Mouse (Mus musculus) intestine, embryonic 15.5 days (tissue): ENCODE data around the gene Socs4. TPM values are rescaled to one million over a fixed set of nuclear protein-coding genes. Genes with fewer than 3 reads are reported as not detected.

Source experiments
- ATAC-seq: fragments of 200-750 bp; cut with Nextera tagmentation; 2 replicates; pipeline ENCODE4 v1.8.0; 2017; ENCODE audit warnings: moderate TSS enrichment, moderate library complexity
- H3K27ac ChIP-seq: fragments of 300-500 bp; sonication (generic); 2 replicates; pipeline ENCODE4 v1.5.1; 2015; ENCODE audit warnings: mild to moderate bottlenecking, inconsistent platforms
- H3K27me3 ChIP-seq: fragments of 300-500 bp; sonication (generic); replicated peaks from 2 replicates; pipeline ENCODE4 v1.6.1; 2015; ENCODE audit warnings: inconsistent platforms
- H3K36me3 ChIP-seq: fragments of 300-500 bp; sonication (generic); 2 replicates; pipeline ENCODE4 v1.6.1; 2015; ENCODE audit warnings: inconsistent platforms
- H3K4me1 ChIP-seq: fragments of 300-500 bp; sonication (generic); replicated peaks from 2 replicates; pipeline ENCODE4 v1.6.1; 2015; ENCODE audit warnings: inconsistent platforms
- H3K4me2 ChIP-seq: fragments of 300-500 bp; sonication (generic); replicated peaks from 2 replicates; pipeline ENCODE4 v1.6.1; 2015; ENCODE audit warnings: mild to moderate bottlenecking, inconsistent platforms
- H3K4me3 ChIP-seq: fragments of 300-500 bp; sonication (generic); replicated peaks from 2 replicates; pipeline ENCODE4 v1.5.1; 2015; ENCODE audit warnings: inconsistent platforms
- H3K9ac ChIP-seq: fragments of 300-500 bp; sonication (generic); 2 replicates; pipeline ENCODE4 v1.6.1; 2015; ENCODE audit warnings: inconsistent platforms
- H3K9me3 ChIP-seq: fragments of 300-500 bp; sonication (generic); 2 replicates; pipeline ENCODE4 v1.6.1; 2016; ENCODE audit warnings: inconsistent platforms
- WGBS: fragments of 180-500 bp; shearing (Covaris S2); methylation state at CpG from one replicate; pipeline ENCODE4 v1.1.7; 2015; 5-methylcytosine and 5-hydroxymethylcytosine counted together
- polyA plus RNA-seq: library from polyadenylated mRNA; unstranded; fragments of >200 nt; fragmentation: Nextera tagmentation; extraction: Ambion mirVana; gene quantifications from 2 replicates; pipeline ENCODE4 v1.2.1, GENCODE M21; 2015

The Socs4 gene
- polyA plus RNA-seq, 1 experiment from 2014 or later = 4.8 TPM

GRCm38 (mm10) chr14:47294136-47294535 lies 17.4 kb downstream of the Socs4 start:
- no peak overlapping the region for H3K27ac ChIP-seq
- H3K4me2 ChIP-seq = no peak overlapping the region
- H3K4me3 ChIP-seq = no peak overlapping the region
- no peaks in the 10 kb centered on the region for H3K27me3 ChIP-seq
- ATAC-seq = no peak
- no peaks in the 10 kb centered on the region for H3K9me3 ChIP-seq
- WGBS = 35% methylated on average over 4 of the region's 4 CpGs
- H3K36me3 ChIP-seq = peaks cover 11% of the 10 kb centered on the region; the same call in 1 of the 2 replicates
- no peaks in the 10 kb centered on the region for H3K4me1 ChIP-seq
- no peak overlapping the region for H3K9ac ChIP-seq

- peak overlapping the region; percentile 3; the same call in 1 of the 2 replicates for H3K27ac ChIP-seq
Measured at GRCm38 (mm10) chr14:47296232-47296631, 19.5 kb downstream of the Socs4 start.

GRCm38 (mm10) chr14:47297785-47298407 lies 21.2 kb downstream of the Socs4 start, which contains the start of gene Mapk1ip1l:
Mapk1ip1l (plus strand) TSS chr14:47298266.
- no peaks in the 10 kb centered on the region for H3K9me3 ChIP-seq
- peak; percentile 85 for ATAC-seq
- H3K36me3 ChIP-seq = no peaks in the 10 kb centered on the region
- WGBS = under 1% methylated on average over 34 of the region's 34 CpGs
- peak within 1 kb of the TSS; percentile 90 for H3K27ac ChIP-seq
- H3K4me1 ChIP-seq = peaks cover 11% of the 10 kb centered on the region; the same call in 1 of the 2 replicates
- H3K27me3 ChIP-seq = no peaks in the 10 kb centered on the region
- H3K9ac ChIP-seq = peak within 1 kb of the TSS; percentile 88
- peak within 1 kb of the TSS; percentile 74 for H3K4me3 ChIP-seq
- peak within 1 kb of the TSS; percentile 61 for H3K4me2 ChIP-seq

More at GRCm38 (mm10) chr14:47296232-47296631, 19.5 kb downstream of the Socs4 start:
- H3K4me1 ChIP-seq = peaks cover 9% of the 10 kb centered on the region; the same call in 1 of the 2 replicates
- WGBS = 52% methylated on average over 2 of the region's 2 CpGs
- no peaks in the 10 kb centered on the region for H3K9me3 ChIP-seq
- 0 out of 2 replicates have a peak overlapping the region, but pooled peaks have one; percentile 9 for H3K4me2 ChIP-seq
- H3K9ac ChIP-seq = no peak overlapping the region
- no peaks in the 10 kb centered on the region for H3K36me3 ChIP-seq
- H3K4me3 ChIP-seq = no peak overlapping the region
- no peaks in the 10 kb centered on the region for H3K27me3 ChIP-seq
- peak; percentile 70 for ATAC-seq

GRCm38 (mm10) chr14:47298408-47298792 lies 21.7 kb downstream of the Socs4 start:
- peak overlapping the region; percentile 88 for H3K9ac ChIP-seq
- H3K27ac ChIP-seq = peak overlapping the region; percentile 90
- whole genome bisulfite sequencing = 0% methylated on average over 36 of the region's 38 CpGs
- H3K27me3 ChIP-seq = no peaks in the 10 kb centered on the region
- peak; percentile 71 for ATAC-seq
- peak overlapping the region; percentile 61 for H3K4me2 ChIP-seq
- no peaks in the 10 kb centered on the region for H3K9me3 ChIP-seq
- H3K36me3 ChIP-seq = no peaks in the 10 kb centered on the region
- H3K4me3 ChIP-seq = peak overlapping the region; percentile 74
- H3K4me1 ChIP-seq = peaks cover 12% of the 10 kb centered on the region; the same call in 1 of the 2 replicates

GRCm38 (mm10) chr14:47298819-47299261 lies 22.1 kb downstream of the Socs4 start:
- Histone ChIP-seq H3K27ac (peak overlapping the region; percentile 90), H3K27me3 (no peaks in the 10 kb centered on the region), H3K9ac (peak overlapping the region; percentile 88), H3K36me3 (no peaks in the 10 kb centered on the region), H3K9me3 (no peaks in the 10 kb centered on the region), H3K4me1 (peaks cover 12% of the 10 kb centered on the region; the same call in 1 of the 2 replicates), H3K4me2 (peak overlapping the region; percentile 61), H3K4me3 (peak overlapping the region; percentile 74)
- peak; percentile 22 for ATAC-seq
- WGBS = under 1% methylated on average over 15 of the region's 15 CpGs

GRCm38 (mm10) chr14:47302885-47303680 lies 26.4 kb downstream of the Socs4 start:
- Histone ChIP-seq H3K9me3 (no peaks in the 10 kb centered on the region), H3K36me3 (0 out of 2 replicates have a peak, but pooled peaks cover 3% of the 10 kb centered on the region), H3K27ac (no peak overlapping the region; the same call in 1 of the 2 replicates), H3K9ac (no peak overlapping the region), H3K4me2 (no peak overlapping the region), H3K4me1 (peaks cover 16% of the 10 kb centered on the region), H3K27me3 (no peaks in the 10 kb centered on the region), H3K4me3 (no peak overlapping the region)
- 76% methylated on average over 14 of the region's 14 CpGs for WGBS
- ATAC-seq = no peak

GRCm38 (mm10) chr14:47304814-47305405 lies 28.2 kb downstream of the Socs4 start:
- H3K4me2 ChIP-seq = no peak overlapping the region
- peaks cover 13% of the 10 kb centered on the region for H3K4me1 ChIP-seq
- H3K4me3 ChIP-seq = no peak overlapping the region
- no peak overlapping the region for H3K9ac ChIP-seq
- H3K27me3 ChIP-seq = no peaks in the 10 kb centered on the region
- no peak for ATAC-seq
- peaks cover 3% of the 10 kb centered on the region; the same call in 1 of the 2 replicates for H3K36me3 ChIP-seq
- 87% methylated on average over 6 of the region's 6 CpGs for WGBS
- H3K27ac ChIP-seq = no peak overlapping the region
- H3K9me3 ChIP-seq = no peaks in the 10 kb centered on the region

GRCm38 (mm10) chr14:47305933-47306332 lies 29.2 kb downstream of the Socs4 start:
- no peak for ATAC-seq
- no peak overlapping the region for H3K9ac ChIP-seq
- no peaks in the 10 kb centered on the region for H3K9me3 ChIP-seq
- peaks cover 7% of the 10 kb centered on the region; the same call in 1 of the 2 replicates for H3K4me1 ChIP-seq
- H3K27ac ChIP-seq = no peak overlapping the region
- no peak overlapping the region for H3K4me2 ChIP-seq
- 70% methylated on average over 4 of the region's 4 CpGs for WGBS
- no peaks in the 10 kb centered on the region for H3K27me3 ChIP-seq
- H3K36me3 ChIP-seq = peaks cover 12% of the 10 kb centered on the region
- no peak overlapping the region for H3K4me3 ChIP-seq

GRCm38 (mm10) chr14:47307669-47308068 lies 30.9 kb downstream of the Socs4 start:
- Histone ChIP-seq H3K4me3 (no peak overlapping the region), H3K27ac (no peak overlapping the region), H3K36me3 (peaks cover 18% of the 10 kb centered on the region), H3K27me3 (no peaks in the 10 kb centered on the region), H3K9me3 (no peaks in the 10 kb centered on the region), H3K4me1 (peaks cover 7% of the 10 kb centered on the region; the same call in 1 of the 2 replicates), H3K9ac (no peak overlapping the region), H3K4me2 (no peak overlapping the region)
- peak; percentile 72 for ATAC-seq
- WGBS = 68% methylated on average over 3 of the region's 3 CpGs

GRCm38 (mm10) chr14:47309061-47309460 lies 32.3 kb downstream of the Socs4 start:
- H3K9ac ChIP-seq = no peak overlapping the region
- no peaks in the 10 kb centered on the region for H3K27me3 ChIP-seq
- no peaks in the 10 kb centered on the region for H3K9me3 ChIP-seq
- 92% methylated on average over 1 of the region's 1 CpGs for WGBS
- H3K4me3 ChIP-seq = no peak overlapping the region
- peaks cover 19% of the 10 kb centered on the region for H3K36me3 ChIP-seq
- no peak for ATAC-seq
- peaks cover 4% of the 10 kb centered on the region; the same call in 1 of the 2 replicates for H3K4me1 ChIP-seq
- no peak overlapping the region for H3K27ac ChIP-seq
- H3K4me2 ChIP-seq = no peak overlapping the region

GRCm38 (mm10) chr14:47310342-47311181 lies 33.8 kb downstream of the Socs4 start:
- no peaks in the 10 kb centered on the region for H3K9me3 ChIP-seq
- H3K27ac ChIP-seq = no peak overlapping the region
- peaks cover 4% of the 10 kb centered on the region; the same call in 1 of the 2 replicates for H3K4me1 ChIP-seq
- H3K4me2 ChIP-seq = no peak overlapping the region
- H3K4me3 ChIP-seq = no peak overlapping the region
- peaks cover 19% of the 10 kb centered on the region for H3K36me3 ChIP-seq
- H3K9ac ChIP-seq = no peak overlapping the region
- ATAC-seq = no peak
- 92% methylated on average over 18 of the region's 18 CpGs for WGBS
- H3K27me3 ChIP-seq = no peaks in the 10 kb centered on the region
